Mouse (Mus musculus): ENCODE data around the gene Samd4b.
"Not testable (repeated sequence)": the region's sequence is repeated elsewhere in the genome, so short reads cannot be mapped to it uniquely, and the experiment has no call there.

Gene Samd4b

DNA sequence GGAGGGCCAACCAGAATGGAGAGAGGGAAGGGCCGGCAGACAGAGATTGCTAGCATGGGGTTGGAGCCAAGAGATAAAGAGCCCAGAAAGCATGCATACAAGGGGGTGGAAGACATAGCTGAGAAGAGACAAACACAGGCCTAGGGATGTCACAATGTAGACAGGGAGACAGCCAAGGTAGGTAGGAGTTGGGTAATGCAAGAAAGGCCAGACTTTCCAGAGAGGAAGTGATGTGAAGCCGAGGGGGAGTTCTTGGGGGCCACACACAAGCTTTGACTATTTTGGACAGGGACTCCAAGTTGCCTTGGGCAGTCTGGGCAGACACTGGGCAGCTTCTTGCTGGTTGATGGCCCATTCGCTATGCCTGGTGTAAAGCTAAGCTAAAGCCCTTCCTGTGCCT is 196.0 kb downstream of the Samd4b start:
- DNase-seq (ENCODE audit: low spot score in 2 of 2) = no peak

GRCm38 (mm10) chr7:28401030-28401429 is 196.9 kb downstream of the Samd4b start:
- no peak for DNase-seq (ENCODE audit: low spot score in 2 of 2)

DNA sequence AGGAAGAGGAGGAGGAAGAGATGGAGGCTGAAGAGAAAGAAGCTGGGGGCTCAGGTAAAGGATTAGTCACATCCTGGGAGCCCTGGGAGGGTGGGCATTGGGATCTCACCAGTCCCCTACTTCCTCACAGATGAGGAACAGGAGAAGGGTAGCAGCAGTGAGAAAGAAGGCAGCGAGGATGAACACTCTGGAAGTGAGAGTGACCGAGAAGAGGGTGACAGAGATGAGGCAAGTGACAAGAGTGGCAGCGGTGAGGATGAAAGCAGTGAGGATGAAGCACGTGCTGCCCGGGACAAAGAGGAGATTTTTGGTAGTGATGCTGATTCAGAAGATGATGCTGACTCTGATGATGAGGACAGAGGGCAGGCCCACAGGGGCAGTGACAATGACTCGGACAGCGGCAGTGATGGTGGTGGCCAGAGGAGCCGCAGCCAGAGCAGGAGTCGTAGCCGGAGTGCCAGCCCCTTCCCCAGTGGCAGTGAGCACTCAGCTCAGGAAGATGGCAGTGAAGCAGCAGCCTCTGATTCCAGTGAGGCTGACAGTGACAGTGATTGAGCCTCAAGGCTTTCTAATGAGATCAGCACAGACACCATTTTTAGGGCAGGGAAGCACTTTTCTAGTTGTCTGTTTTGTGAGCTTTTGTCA is 199.1 kb downstream of the Samd4b start:
- no peak for DNase-seq (ENCODE audit: low spot score in 2 of 2)

GRCm38 (mm10) chr7:28398000-28398399 is 199.9 kb downstream of the Samd4b start:
- DNase-seq (ENCODE audit: low spot score in 2 of 2) = no peak

DNA sequence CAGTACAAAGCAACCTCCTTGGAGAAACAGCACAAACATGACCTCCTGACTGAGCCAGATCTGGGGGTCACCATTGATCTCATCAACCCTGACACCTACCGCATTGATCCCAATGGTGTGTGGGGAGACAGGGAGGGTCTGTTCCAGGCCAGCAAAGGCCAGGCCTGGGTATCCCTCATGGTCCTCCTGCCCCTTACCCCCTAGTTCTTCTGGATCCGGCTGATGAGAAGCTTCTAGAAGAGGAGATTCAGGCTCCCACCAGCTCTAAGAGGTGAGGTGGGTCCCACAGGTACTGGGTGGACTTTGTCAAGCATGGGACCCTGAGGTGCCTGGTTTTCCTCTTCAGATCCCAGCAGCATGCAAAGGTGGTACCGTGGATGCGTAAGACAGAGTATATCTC is 202.5 kb downstream of the Samd4b start:
- DNase-seq (ENCODE audit: low spot score in 2 of 2) = no peak

GRCm38 (mm10) chr7:28393272-28393951 is 204.5 kb downstream of the Samd4b start:
- no peak for DNase-seq (ENCODE audit: low spot score in 2 of 2)

- DNase-seq (ENCODE audit: low spot score in 2 of 2) = peak; percentile 94 to 96
Measured at GRCm38 (mm10) chr7:28392429-28393271, 205.3 kb downstream of the Samd4b start, which contains the start of the genes Med29 and Paf1. TSS of gene Med29 (minus strand) at chr7:28392708. TSS of gene Paf1 (plus strand) at chr7:28392951.

DNA sequence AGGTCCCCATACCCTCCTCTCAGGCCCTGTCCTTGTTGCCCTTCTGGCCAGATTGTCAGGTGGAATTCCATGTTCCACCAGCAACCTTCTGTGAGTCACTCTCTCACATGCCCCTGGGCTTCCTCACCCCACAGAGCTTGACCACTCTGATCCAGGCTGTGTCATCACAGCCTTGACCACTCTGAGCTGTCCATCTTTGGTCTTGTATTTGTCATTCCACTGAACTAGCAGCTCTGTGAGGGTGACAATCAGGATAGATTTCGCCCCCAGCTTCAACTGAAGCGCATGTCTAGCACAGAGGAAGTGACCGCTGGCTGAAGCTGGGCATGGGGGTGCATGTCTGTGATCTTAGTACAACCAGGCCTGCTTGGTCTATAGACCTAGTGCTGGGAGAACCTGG is 207.6 kb downstream of the Samd4b start:
- DNase-seq (ENCODE audit: low spot score in 2 of 2) = no peak

DNA sequence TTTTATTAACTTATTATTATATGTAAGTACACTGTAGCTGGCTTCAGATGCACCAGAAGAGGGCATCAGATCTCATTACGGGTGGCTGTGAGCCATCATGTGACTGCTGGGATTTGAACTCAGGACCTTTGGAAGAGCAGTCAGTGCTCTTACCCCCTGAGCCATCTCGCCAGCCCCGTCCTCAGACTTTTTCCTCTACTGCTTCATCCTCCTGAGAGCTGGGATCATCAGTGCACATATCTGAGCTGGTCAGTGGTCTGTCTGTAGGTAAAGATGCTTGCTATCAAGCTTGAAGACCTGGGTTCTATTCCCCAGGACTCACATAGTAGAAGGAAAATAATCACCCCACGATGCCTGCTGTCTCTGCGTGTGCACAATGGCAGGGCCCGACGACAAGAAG is 210.6 kb downstream of the Samd4b start:
- not testable (repeated sequence) for DNase-seq (ENCODE audit: low spot score in 2 of 2)

DNA sequence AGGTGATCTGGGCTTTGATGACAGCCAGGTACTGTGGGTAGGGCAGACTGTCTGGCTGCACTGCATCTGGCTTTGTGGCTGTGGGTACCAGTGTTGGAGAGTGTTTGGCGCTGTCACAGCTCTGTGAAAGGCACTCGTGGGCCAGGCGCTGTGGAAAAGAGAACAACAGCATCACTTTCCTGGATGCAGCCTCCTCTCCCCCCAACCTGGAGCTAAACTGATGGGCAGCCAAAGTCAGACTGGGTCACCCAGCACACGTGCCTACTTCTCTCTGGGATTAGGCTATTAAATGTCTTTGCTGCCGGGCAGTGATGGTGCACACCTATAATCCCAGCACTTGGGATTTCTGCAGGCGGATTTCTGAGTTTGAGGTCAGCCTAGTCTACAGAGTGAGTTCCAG is 211.1 kb downstream of the Samd4b start:
- not testable (repeated sequence) for DNase-seq (ENCODE audit: low spot score in 2 of 2)

GRCm38 (mm10) chr7:28386462-28386861 is 211.5 kb downstream of the Samd4b start:
- DNase-seq (ENCODE audit: low spot score in 2 of 2) = peak; percentile 74 to 84

GRCm38 (mm10) chr7:28386007-28386406 is 211.9 kb downstream of the Samd4b start:
- no peak for DNase-seq (ENCODE audit: low spot score in 2 of 2)

- no peak for DNase-seq (ENCODE audit: low spot score in 2 of 2)
Measured at GRCm38 (mm10) chr7:28385196-28385595, 212.7 kb downstream of the Samd4b start.

- no peak for DNase-seq (ENCODE audit: low spot score in 2 of 2)
Measured at GRCm38 (mm10) chr7:28384162-28384561, 213.8 kb downstream of the Samd4b start.

DNA sequence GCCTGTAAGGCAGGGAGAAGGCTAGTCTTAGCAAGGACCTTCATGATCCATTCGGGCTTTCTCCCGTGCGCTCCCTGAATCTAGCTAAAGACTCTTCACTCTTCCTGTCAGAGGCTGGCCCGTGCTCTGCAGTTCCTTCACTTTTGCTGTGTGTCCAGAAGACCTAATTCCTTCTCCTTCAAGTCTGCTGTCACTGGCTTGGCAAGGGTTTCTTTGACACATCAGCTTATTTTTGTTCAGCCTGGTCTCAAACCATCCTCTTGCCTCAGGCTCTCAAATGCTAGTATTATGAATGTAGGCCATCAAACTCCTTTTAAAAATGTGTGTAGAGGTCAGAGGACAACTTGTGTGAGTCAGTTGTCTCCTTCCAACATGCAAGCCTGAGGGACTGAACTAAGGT is 214.3 kb downstream of the Samd4b start:
- DNase-seq (ENCODE audit: low spot score in 2 of 2) = no peak

- DNase-seq (ENCODE audit: low spot score in 2 of 2) = peak; percentile 55 to 72
Measured at GRCm38 (mm10) chr7:28382981-28383396, 215.0 kb downstream of the Samd4b start.

- DNase-seq (ENCODE audit: low spot score in 2 of 2) = no peak
Measured at GRCm38 (mm10) chr7:28382347-28382951, 215.5 kb downstream of the Samd4b start.

- peak; percentile 80 to 91 for DNase-seq (ENCODE audit: low spot score in 2 of 2)
Measured at GRCm38 (mm10) chr7:28381938-28382337, 216.0 kb downstream of the Samd4b start.

GRCm38 (mm10) chr7:28381017-28381790 is 216.7 kb downstream of the Samd4b start:
- DNase-seq (ENCODE audit: low spot score in 2 of 2) = peak; percentile 84 to 91

DNA sequence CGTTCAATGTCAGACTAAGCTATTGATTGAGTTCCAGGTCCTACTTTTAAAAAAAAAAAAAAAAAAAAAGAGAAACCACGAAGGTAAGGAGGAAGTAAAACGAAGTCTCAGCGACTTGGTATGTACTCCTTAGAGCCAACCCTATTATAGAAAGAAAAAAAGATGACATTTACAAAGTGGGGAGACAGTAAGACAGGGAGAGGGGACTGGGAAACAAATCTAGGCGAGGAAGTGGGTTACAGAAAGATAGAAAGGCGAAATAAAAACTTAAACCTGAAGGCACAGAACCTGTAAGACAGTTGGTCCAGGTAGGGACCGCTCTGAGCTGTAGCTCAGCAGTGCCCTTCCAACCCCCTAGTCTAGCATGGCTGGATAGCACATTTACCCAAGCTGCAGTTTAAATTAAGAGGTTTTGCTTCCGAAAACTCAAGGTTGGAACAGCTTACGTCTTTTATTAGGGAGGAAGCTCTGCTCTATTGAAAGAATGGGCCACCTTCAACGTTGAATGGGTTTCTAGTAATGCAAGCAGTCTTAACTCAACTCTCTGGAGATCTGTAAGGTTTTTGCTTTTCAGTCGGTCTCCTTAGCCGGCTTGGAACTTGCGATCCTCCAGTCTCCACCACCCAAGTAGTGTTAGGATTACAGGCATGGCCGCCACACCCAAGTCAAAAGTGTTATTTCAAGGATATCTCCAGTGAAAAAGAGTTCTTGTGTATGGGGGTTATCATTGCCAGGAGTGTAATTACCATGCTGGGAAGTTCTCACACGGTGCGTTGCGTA is 217.5 kb downstream of the Samd4b start, which contains the start of gene Zfp36:
Gene Zfp36 (minus strand): TSS at position 17 of the 780 bp plus-strand sequence.
- DNase-seq (ENCODE audit: low spot score in 2 of 2) = no peak

Measured in urinary bladder, postnatal 36 days (tissue).